Mouse (Mus musculus) limb, embryonic 13.5 days (tissue): ENCODE measurements around the gene Gna12. TPM values are rescaled to one million over a fixed set of nuclear protein-coding genes. Genes with fewer than 3 reads are reported as not detected.

Experiments used
- ATAC-seq: fragments of 200-750 bp; cut with Nextera tagmentation; 2 replicates; pipeline ENCODE4 v1.8.0; 2017; ENCODE audit warnings: low read depth, moderate number of reproducible peaks, moderate TSS enrichment; ENCODE audit not compliant: low FRiP score
- H3K27ac ChIP-seq: fragments of 300-500 bp; sonication (generic); 2 replicates; pipeline ENCODE4 v1.5.1; 2015; ENCODE audit warnings: inconsistent platforms, mild to moderate bottlenecking, moderate library complexity
- H3K27me3 ChIP-seq: fragments of 300-500 bp; sonication (generic); 2 replicates; pipeline ENCODE4 v1.6.1; 2015; ENCODE audit warnings: mild to moderate bottlenecking, inconsistent platforms
- H3K36me3 ChIP-seq: fragments of 300-500 bp; sonication (generic); 2 replicates; pipeline ENCODE4 v1.6.1; 2015; ENCODE audit warnings: inconsistent platforms, mild to moderate bottlenecking, moderate library complexity
- H3K4me1 ChIP-seq: fragments of 300-500 bp; sonication (generic); 2 replicates; pipeline ENCODE4 v1.6.1; 2015; ENCODE audit warnings: inconsistent platforms
- H3K4me2 ChIP-seq: fragments of 300-500 bp; sonication (generic); replicated peaks from 2 replicates; pipeline ENCODE4 v1.6.1; 2015; ENCODE audit warnings: inconsistent platforms, mild to moderate bottlenecking, moderate library complexity
- H3K4me3 ChIP-seq: fragments of 300-500 bp; sonication (generic); 2 replicates; pipeline ENCODE4 v1.5.1; 2015; ENCODE audit warnings: moderate library complexity, mild to moderate bottlenecking, inconsistent platforms
- H3K9ac ChIP-seq: fragments of 300-500 bp; sonication (generic); 2 replicates; pipeline ENCODE4 v1.6.1; 2015; ENCODE audit warnings: mild to moderate bottlenecking, inconsistent platforms
- H3K9me3 ChIP-seq: fragments of 300-500 bp; sonication (generic); 2 replicates; pipeline ENCODE4 v1.6.1; 2016; ENCODE audit warnings: inconsistent platforms
- WGBS: fragments of 180-500 bp; shearing (Covaris S2); methylation state at CpG from one replicate; pipeline ENCODE4 v1.1.7; 2015; 5-methylcytosine and 5-hydroxymethylcytosine counted together
- polyA plus RNA-seq: library from polyadenylated mRNA; unstranded; fragments of >200 nt; fragmentation: Nextera tagmentation; extraction: Ambion mirVana; gene quantifications from 2 replicates; pipeline ENCODE4 v1.2.1, GENCODE M21; 2015

Gene Gna12
- polyA plus RNA-seq, 1 experiment from 2014 or later, result 12.0 TPM

DNA sequence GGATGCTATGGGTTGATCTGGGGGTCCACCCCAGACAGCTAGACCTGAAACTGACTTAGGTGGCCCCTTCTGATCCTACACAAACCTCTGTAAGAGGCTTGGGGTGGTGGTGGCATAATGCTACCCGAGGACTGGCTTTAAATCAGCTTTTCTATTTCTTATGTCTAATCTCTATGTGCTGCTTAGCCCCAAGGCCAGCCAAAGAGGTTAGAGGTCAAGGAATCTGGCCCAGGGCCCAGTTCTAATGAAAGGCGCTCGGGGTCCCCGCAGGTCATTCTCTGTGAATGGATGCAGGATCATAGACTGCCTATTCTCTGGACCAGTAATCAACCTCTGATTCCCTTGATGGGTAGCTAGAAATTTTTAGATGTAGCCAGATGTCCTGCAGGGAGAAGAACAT lies 24.5 kb upstream of the Gna12 start:
- no peak overlapping the region for H3K27ac ChIP-seq
- H3K27me3 ChIP-seq, result no peaks in the 10 kb centered on the region
- H3K4me3 ChIP-seq, result no peak overlapping the region
- H3K4me1 ChIP-seq, result peaks cover 9% of the 10 kb centered on the region
- H3K36me3 ChIP-seq, result no peaks in the 10 kb centered on the region
- H3K9ac ChIP-seq, result no peak overlapping the region
- H3K4me2 ChIP-seq, result no peak overlapping the region
- no peak for ATAC-seq
- WGBS, result 85% methylated on average over 4 of the region's 4 CpGs
- peaks cover 4% of the 10 kb centered on the region for H3K9me3 ChIP-seq

DNA sequence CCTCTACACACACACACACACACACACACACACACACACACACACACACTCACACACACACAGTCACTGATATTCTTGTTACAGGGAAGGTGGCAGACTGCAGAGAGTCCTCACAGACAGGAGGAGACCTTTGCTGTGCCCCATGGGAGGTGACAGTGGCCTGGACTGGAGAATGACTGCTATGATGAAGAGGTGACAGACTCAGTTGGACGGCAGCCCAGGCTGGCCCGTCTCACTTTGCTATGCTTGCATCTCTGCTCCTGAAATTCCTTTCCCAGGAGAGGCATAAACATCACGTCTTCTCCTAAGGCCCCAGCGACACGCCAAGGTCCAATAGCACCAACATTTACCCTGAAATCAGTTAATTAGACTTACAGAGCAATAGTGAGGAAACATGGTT lies 23.5 kb upstream of the Gna12 start:
- H3K36me3 ChIP-seq, result no peaks in the 10 kb centered on the region
- H3K4me3 ChIP-seq, result no peak overlapping the region
- no peaks in the 10 kb centered on the region for H3K27me3 ChIP-seq
- WGBS, result 69% methylated on average over 5 of the region's 5 CpGs
- peaks cover 4% of the 10 kb centered on the region for H3K9me3 ChIP-seq
- H3K27ac ChIP-seq, result no peak overlapping the region
- H3K4me1 ChIP-seq, result peaks cover 9% of the 10 kb centered on the region
- H3K9ac ChIP-seq, result no peak overlapping the region
- H3K4me2 ChIP-seq, result no peak overlapping the region
- no peak for ATAC-seq

DNA sequence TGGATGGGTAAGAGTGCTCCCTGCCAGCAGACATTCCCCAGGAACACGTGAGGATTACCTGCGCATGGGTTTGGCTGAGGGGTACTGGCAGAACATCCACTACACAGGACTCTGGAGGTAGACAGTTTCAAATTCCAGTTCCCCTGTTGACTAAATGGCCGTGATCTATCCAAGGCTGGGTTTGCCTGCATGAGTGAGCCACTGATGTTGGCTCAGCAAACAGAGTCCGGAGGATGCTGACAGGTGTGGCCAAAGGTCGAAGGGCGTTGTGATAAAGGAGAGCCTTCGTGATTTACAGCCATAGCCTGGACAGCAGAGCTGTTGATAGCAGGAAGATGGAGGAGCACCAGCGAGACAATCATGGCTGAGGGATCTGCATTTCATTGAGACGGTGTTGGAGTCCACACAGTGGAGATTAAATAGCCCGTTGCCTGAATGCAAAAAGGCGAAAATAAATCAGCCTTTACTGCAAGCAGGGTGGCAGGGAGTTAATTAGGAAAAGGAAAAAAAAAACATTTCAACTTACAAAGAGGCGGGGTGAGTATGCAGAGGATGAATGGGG lies 22.3 kb upstream of the Gna12 start:
- WGBS, result 71% methylated on average over 12 of the region's 12 CpGs
- peaks cover 4% of the 10 kb centered on the region for H3K9me3 ChIP-seq
- no peaks in the 10 kb centered on the region for H3K36me3 ChIP-seq
- H3K9ac ChIP-seq, result no peak overlapping the region
- no peaks in the 10 kb centered on the region for H3K27me3 ChIP-seq
- no peak overlapping the region for H3K27ac ChIP-seq
- peaks cover 9% of the 10 kb centered on the region for H3K4me1 ChIP-seq
- no peak overlapping the region for H3K4me2 ChIP-seq
- no peak overlapping the region for H3K4me3 ChIP-seq
- ATAC-seq, result no peak

DNA sequence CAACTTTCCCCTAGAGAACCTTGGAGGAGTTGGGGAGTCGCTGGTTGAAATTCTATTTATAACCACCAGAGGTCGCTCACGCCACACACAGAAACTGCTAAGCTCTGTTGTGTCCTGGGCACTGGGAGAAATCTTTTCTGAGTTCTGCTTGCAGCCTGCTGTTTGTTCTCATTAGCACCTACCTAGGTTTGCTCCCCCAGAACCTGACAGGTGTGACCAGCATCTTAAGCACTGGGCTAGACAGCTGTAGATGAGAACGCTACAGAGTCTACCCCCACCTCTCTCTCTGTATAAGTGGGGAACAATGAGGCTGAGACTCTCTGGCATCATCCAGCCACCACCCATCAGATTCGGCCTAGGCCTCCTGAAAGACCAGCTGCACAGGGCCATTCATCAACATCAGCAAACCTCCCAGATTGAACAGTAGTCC lies 17.1 kb upstream of the Gna12 start:
- H3K9ac ChIP-seq, result no peak overlapping the region
- peak; percentile 44; the same call in 1 of the 2 replicates for ATAC-seq
- H3K4me1 ChIP-seq, result no peaks in the 10 kb centered on the region
- H3K4me3 ChIP-seq, result no peak overlapping the region
- no peak overlapping the region for H3K4me2 ChIP-seq
- H3K27me3 ChIP-seq, result no peaks in the 10 kb centered on the region
- no peaks in the 10 kb centered on the region for H3K36me3 ChIP-seq
- peaks cover 4% of the 10 kb centered on the region for H3K9me3 ChIP-seq
- 13% methylated on average over 5 of the region's 5 CpGs for WGBS
- no peak overlapping the region for H3K27ac ChIP-seq

DNA sequence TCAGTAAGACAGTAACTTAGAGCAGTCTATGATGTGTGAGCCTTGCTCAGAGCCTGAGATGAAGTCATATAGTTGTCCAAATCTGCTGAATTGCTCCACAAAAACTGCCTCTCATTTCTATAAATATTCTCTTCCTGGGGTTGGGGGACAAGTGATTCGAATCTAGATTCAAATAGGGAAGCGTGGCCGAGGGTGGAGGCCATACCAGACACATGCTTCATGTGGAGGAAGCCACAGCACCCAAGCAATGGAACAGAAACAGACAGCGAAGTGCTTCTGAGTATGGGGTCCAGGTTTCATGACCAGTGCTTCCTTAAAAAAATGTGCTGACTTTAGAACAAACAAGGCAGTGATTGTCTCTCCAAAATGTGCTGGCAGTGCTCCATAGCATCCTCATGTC lies 11.7 kb upstream of the Gna12 start:
- no peaks in the 10 kb centered on the region for H3K27me3 ChIP-seq
- no peak overlapping the region for H3K4me3 ChIP-seq
- H3K27ac ChIP-seq, result no peak overlapping the region
- 83% methylated on average over 4 of the region's 4 CpGs for WGBS
- no peaks in the 10 kb centered on the region for H3K4me1 ChIP-seq
- H3K36me3 ChIP-seq, result no peaks in the 10 kb centered on the region
- no peak overlapping the region for H3K4me2 ChIP-seq
- H3K9ac ChIP-seq, result no peak overlapping the region
- ATAC-seq, result no peak
- H3K9me3 ChIP-seq, result no peaks in the 10 kb centered on the region; the same call in 1 of the 2 replicates

DNA sequence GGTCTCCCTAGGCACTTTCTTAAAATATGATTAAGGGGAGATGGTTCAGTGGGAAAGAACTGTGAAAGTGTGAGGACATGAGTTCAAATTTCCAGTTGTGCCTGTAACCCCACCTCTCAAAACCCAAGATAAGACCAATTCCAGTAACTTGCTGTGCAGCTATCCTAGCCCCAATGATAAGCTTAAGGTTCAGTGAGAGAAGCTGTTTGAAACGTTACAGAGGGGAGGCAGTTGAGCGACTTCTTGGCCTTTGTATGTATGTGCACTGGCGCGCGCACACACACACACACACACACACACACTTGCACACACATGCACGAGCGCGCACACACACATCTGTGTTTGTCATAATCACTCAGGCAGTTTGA lies 817 bp upstream of the Gna12 start:
- peak overlapping the region; percentile 19 for H3K4me3 ChIP-seq
- H3K4me1 ChIP-seq, result peaks cover 35% of the 10 kb centered on the region
- H3K4me2 ChIP-seq, result peak overlapping the region; percentile 52
- no peak overlapping the region for H3K27ac ChIP-seq
- no peaks in the 10 kb centered on the region for H3K36me3 ChIP-seq
- H3K9ac ChIP-seq, result no peak overlapping the region
- ATAC-seq, result no peak
- H3K9me3 ChIP-seq, result no peaks in the 10 kb centered on the region
- 76% methylated on average over 8 of the region's 8 CpGs for WGBS
- no peaks in the 10 kb centered on the region; the same call in 1 of the 2 replicates for H3K27me3 ChIP-seq

DNA sequence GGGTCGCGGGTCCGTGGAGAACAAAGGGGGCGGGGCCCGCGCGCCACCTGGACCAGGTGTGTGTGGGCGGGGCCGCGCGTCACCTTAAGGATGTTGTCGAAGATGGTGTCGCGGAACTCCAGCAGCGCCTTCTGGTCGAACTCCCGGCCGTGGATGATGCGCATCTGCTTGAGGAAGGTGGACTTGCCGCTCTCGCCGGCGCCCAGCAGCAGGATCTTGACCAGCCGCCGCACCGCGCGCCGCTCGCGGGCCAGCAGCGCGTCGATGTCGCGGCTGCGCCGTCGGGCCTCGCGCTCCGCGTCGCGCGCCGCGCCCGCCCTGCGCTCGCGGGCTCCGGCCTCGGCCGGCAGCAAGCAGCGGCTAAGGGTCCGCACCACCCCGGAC lies 328 bp downstream of the Gna12 start:
- under 1% methylated on average over 58 of the region's 58 CpGs for WGBS
- no peak for ATAC-seq

DNA sequence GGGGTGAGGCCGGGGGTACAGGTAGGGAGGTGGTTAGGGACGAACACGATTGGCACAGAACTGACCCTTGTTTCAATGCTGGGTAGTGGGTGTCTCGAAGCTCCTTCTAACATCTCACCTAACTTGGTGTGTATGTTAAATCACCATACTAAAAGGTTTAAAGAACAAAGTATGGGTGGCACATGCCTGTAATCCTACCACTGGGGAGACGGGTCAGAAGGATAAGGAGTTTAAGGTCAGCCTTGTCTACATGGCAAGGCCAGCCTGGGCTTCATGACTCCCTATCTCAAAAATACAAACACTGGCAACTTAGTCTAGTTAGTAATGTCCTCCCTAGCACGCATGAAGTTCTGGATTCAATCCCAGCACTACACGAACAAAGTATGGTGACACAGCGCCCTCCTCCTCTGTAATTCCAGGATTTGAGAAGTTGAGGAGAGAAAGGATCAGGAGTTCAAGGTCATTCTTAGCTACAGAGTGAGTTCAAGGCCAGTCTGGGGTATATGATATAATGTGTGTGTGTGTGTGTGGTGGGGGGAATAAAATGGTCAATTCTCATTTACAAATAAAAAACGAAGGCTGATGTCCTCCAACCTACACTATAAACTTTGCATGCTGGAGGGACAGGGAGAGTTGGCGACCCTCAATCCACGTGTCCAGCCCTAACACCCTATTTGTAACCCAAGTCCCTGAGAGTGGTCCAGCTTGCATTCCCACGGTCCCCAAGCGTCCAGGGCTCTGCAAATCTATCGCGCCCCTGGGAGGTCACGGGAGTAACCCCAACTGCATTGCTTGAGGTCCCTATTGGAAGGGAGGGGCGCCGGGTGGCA lies 935 bp downstream of the Gna12 start:
- peaks cover 39% of the 10 kb centered on the region for H3K4me1 ChIP-seq
- H3K4me2 ChIP-seq, result peak overlapping the region; percentile 95
- peak overlapping the region; percentile 84 for H3K4me3 ChIP-seq
- no peaks in the 10 kb centered on the region for H3K9me3 ChIP-seq
- H3K27me3 ChIP-seq, result no peaks in the 10 kb centered on the region
- H3K27ac ChIP-seq, result no peak overlapping the region; the same call in 1 of the 2 replicates
- ATAC-seq, result no peak
- 36% methylated on average over 18 of the region's 18 CpGs for WGBS
- peak overlapping the region; percentile 94 for H3K9ac ChIP-seq
- peaks cover 8% of the 10 kb centered on the region; the same call in 1 of the 2 replicates for H3K36me3 ChIP-seq

More for the DNA sequence above, 328 bp downstream of the Gna12 start:
- H3K27me3 ChIP-seq, result no peaks in the 10 kb centered on the region
- H3K4me2 ChIP-seq, result peak overlapping the region; percentile 95
- H3K4me1 ChIP-seq, result peaks cover 36% of the 10 kb centered on the region
- peak overlapping the region; percentile 33; the same call in 1 of the 2 replicates for H3K27ac ChIP-seq
- H3K9ac ChIP-seq, result peak overlapping the region; percentile 94
- peaks cover 8% of the 10 kb centered on the region; the same call in 1 of the 2 replicates for H3K36me3 ChIP-seq
- H3K9me3 ChIP-seq, result no peaks in the 10 kb centered on the region
- peak overlapping the region; percentile 84 for H3K4me3 ChIP-seq

DNA sequence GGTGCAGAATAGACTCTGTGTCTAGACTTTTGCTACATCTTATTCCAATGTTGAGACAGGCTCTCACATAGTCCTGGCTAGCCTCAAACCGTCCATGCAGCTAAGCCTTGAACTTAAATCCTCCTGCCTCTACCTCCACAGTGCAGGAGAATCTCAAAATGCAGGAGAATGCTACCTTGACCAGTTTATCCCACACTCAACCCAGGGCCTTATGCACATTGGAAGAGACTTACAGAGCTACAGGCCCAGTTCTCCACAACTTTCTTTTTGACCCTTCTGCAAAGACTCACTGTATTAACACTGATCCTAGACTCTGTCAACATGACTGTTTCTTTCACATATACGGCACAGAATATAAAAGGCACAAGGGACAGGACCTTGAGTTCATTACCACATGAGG lies 1.9 kb downstream of the Gna12 start:
- H3K27me3 ChIP-seq, result no peaks in the 10 kb centered on the region
- H3K36me3 ChIP-seq, result peaks cover 8% of the 10 kb centered on the region; the same call in 1 of the 2 replicates
- peaks cover 39% of the 10 kb centered on the region for H3K4me1 ChIP-seq
- no peak overlapping the region; the same call in 1 of the 2 replicates for H3K27ac ChIP-seq
- peak overlapping the region; percentile 95 for H3K4me2 ChIP-seq
- peak overlapping the region; percentile 84 for H3K4me3 ChIP-seq
- no peaks in the 10 kb centered on the region for H3K9me3 ChIP-seq
- H3K9ac ChIP-seq, result peak overlapping the region; percentile 36; the same call in 1 of the 2 replicates
- WGBS, result 76% methylated on average over 2 of the region's 2 CpGs
- no peak for ATAC-seq

DNA sequence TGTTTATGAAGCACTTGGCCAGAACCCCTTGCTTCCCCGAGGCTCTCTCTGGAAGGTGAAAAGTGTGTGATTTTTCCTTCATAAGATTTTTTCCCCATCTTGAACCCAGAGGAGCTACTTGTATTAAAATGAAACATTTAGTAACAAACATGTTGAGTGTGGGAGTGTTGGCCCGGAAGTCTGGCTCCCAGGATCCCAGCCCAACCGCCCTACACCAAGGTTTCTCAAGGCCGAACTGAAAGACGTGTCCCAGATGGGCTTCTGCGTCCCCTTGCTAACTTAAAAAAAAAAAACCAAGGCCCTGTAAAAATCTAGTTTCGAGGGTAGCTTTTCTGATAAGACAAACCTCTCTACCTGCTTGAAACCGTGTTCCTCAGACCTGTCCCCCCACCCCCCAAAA lies 2.3 kb downstream of the Gna12 start:
- Histone ChIP-seq H3K4me1 (peaks cover 39% of the 10 kb centered on the region), H3K4me2 (peak overlapping the region; percentile 95), H3K9ac (peak overlapping the region; percentile 36; the same call in 1 of the 2 replicates), H3K9me3 (no peaks in the 10 kb centered on the region), H3K27me3 (no peaks in the 10 kb centered on the region), H3K36me3 (peaks cover 8% of the 10 kb centered on the region; the same call in 1 of the 2 replicates), H3K27ac (0 out of 2 replicates have a peak overlapping the region, but pooled peaks have one; percentile 22), H3K4me3 (peak overlapping the region; percentile 84)
- ATAC-seq, result no peak
- WGBS, result 57% methylated on average over 8 of the region's 8 CpGs

DNA sequence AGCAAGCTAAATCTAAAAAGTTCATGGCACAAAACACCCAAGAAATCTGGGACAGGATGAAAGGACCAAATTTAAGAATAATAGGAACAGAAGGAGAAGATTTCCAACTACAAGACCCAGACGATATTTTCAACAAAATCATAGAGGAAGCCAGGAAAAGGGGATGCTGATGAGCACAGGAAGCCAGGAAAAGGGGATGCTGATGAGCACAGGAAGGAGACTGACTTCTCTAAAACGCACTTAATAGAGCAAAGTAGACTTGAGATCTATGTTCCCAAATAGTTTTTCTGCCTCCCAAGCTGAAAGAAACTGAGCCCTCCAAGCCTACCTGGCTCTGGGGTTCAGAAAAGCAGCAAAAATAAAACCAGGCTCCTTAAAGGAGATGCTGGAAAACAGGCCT lies 2.8 kb downstream of the Gna12 start:
- Histone ChIP-seq H3K9ac (0 out of 2 replicates have a peak overlapping the region, but pooled peaks have one; percentile 40), H3K27ac (no peak overlapping the region), H3K4me3 (no peak overlapping the region), H3K4me1 (peaks cover 39% of the 10 kb centered on the region), H3K9me3 (no peaks in the 10 kb centered on the region), H3K27me3 (no peaks in the 10 kb centered on the region), H3K4me2 (peak overlapping the region; percentile 95), H3K36me3 (peaks cover 8% of the 10 kb centered on the region; the same call in 1 of the 2 replicates)
- ATAC-seq, result no peak
- WGBS, result 60% methylated on average over 2 of the region's 2 CpGs

DNA sequence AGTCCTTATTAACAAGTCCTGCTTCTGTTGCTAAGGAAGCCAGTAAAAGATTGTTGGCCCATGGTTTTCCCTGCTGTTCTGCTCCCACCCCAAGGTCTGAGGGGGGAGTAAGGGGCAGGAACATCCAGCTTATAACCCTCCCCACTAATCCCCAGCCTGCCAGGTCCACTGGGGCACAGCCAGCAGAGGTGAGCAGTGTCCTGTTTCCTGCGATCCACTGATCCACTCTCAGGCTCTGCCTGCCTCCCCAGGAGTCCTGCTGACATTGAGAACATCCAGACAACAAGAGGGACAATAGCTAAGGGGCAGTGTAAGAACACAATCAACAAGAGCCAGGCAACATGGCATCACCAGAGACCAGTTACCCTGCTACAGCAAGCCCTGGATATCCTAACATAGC lies 3.4 kb downstream of the Gna12 start:
- Histone ChIP-seq H3K9ac (no peak overlapping the region), H3K27me3 (no peaks in the 10 kb centered on the region), H3K4me2 (peak overlapping the region; percentile 7), H3K36me3 (peaks cover 8% of the 10 kb centered on the region; the same call in 1 of the 2 replicates), H3K4me3 (no peak overlapping the region), H3K27ac (no peak overlapping the region; the same call in 1 of the 2 replicates), H3K4me1 (peaks cover 39% of the 10 kb centered on the region), H3K9me3 (no peaks in the 10 kb centered on the region)
- WGBS, result 29% methylated on average over 1 of the region's 1 CpGs
- no peak for ATAC-seq
